Mouse (Mus musculus) ES-Bruce4 (cell line): ENCODE data around the gene Slc39a5.

Source experiments
- CTCF ChIP-seq: IDR thresholded peaks from one replicate; pipeline ENCODE4 v1.8.1; 2011; ENCODE audit warnings: low read depth, low read length
- EP300 ChIP-seq: IDR thresholded peaks from 2 replicates; pipeline ENCODE4 v1.6.1; 2011; ENCODE audit warnings: low read depth, low read length; ENCODE audit not compliant: insufficient read depth
- POLR2A ChIP-seq: IDR thresholded peaks from one replicate; pipeline ENCODE4 v1.8.1; 2011; ENCODE audit warnings: low read length; ENCODE audit not compliant: insufficient read depth

DNA sequence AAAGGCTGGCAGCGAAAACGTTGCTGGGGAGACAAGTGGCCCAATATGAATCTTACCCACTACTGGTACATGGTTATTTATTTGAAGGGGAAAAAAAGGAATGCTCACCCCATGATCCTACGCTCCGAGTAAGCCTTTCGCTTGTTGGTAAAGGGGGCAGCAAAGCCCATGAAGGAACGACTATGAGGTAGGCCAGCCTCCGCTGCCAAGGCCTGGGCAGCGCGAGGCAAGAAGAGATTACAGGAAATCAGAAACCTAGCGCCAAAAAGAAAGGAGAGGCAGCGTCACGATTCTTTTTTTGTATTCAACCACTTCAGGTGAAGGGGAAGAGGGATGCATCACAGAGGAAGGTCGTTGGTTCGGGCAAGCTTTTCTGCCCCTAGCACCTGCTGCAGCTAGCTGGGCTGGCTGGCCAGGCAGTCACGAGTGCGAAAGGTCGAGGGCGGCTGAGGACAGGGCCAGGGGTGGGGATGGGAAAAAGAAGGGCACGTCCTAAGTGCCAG, 33.1 kb downstream of the Slc39a5 start:
- TF ChIP-seq POLR2A (no peak), CTCF (no peak), EP300 (no peak)
